Mouse (Mus musculus): ENCODE measurements at regions not wholly inside any gene's neighbourhood (a gene's known extent, or its start where the extent isn't known, plus 50 kb on each side); places are given as distances from the start of the nearest gene placed in this dataset.

DNA sequence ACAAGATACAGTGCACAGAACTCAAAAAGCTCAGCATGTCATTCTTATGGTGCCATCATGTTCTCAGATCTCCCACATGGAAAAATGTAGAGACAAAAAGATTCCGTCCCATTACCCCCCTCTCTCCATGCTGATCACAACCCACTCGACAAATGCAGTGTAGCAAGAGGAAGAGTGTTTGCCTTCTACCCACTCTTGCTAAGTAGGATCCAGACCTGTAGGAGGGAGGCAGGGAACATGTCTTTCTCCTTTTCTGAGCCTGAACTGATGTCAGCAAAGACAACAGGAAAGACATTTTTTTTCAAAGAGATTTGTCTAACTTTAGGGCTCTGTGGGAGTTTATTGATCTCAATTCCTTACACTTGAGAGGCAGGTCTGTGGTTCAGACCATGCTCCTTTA lies 433.2 kb downstream of the Igsf11 start:
- TF ChIP-seq CTCF (IDR thresholded peaks at IDR 0.05; ENCODE audit: low read depth, low read length) = no peak
- TF ChIP-seq POLR2A (IDR thresholded peaks at IDR 0.05; ENCODE audit: insufficient read depth, low read length) = no peak
- TF ChIP-seq EP300 (IDR thresholded peaks at IDR 0.05; ENCODE audit: insufficient read depth, low read depth, low read length) = no peak
